ENCODE assay signal across 8 mouse cellular contexts in genomic region chr8:95678024-95678611, GRCm38 (mm10). TPM values are rescaled to one million over a fixed set of nuclear protein-coding genes. Genes with fewer than 3 reads are reported as not detected.
DNase-seq lines count a peak whose midpoint lies in the region; ATAC-seq lines count a peak whose summit lies in the region.

No protein-coding gene starts in this region.

- under 1% methylated on average over 38 of the region's 70 CpGs for WGBS in embryonic facial prominence, embryonic 14.5 days
- under 1% methylated on average over 64 of the region's 70 CpGs for WGBS in intestine, embryonic 14.5 days
- under 1% methylated on average over 58 of the region's 70 CpGs for WGBS in midbrain, embryonic 15.5 days

- no peaks in the 10 kb centered on the region for H3K36me3 ChIP-seq in embryonic facial prominence, embryonic 14.5 days (ENCODE audit: control insufficient read depth, insufficient read depth, low read length)
- no peaks in the 10 kb centered on the region for H3K36me3 ChIP-seq in intestine, embryonic 14.5 days (ENCODE audit: control insufficient read depth, insufficient read depth, low read length)
- no peaks in the 10 kb centered on the region for H3K36me3 ChIP-seq in midbrain, embryonic 15.5 days (replicated peaks)

- peak; percentile 47 for ATAC-seq in embryonic facial prominence, embryonic 14.5 days (ENCODE audit: low read depth)
- ATAC-seq in intestine, embryonic 14.5 days (replicated peaks; ENCODE audit: low FRiP score, low TSS enrichment, low read depth) = 0 out of 2 replicates have a peak, but pooled peaks have one; percentile 32
- ATAC-seq in midbrain, embryonic 15.5 days (replicated peaks) = peak; percentile 59

- H3K4me1 ChIP-seq in embryonic facial prominence, embryonic 14.5 days (ENCODE audit: control insufficient read depth, insufficient read depth, low read length) = no peaks in the 10 kb centered on the region
- no peaks in the 10 kb centered on the region for H3K4me1 ChIP-seq in intestine, embryonic 14.5 days (replicated peaks; ENCODE audit: control insufficient read depth, insufficient read depth, low read length)
- peaks cover 25% of the 10 kb centered on the region for H3K4me1 ChIP-seq in midbrain, embryonic 15.5 days

- H3K4me3 ChIP-seq in embryonic facial prominence, embryonic 14.5 days (ENCODE audit: low read depth, low read length) = peak overlapping the region; percentile 57
- H3K4me3 ChIP-seq in intestine, embryonic 14.5 days (ENCODE audit: low read depth, low read length) = peak overlapping the region; percentile 46
- H3K4me3 ChIP-seq in midbrain, embryonic 15.5 days = peak overlapping the region; percentile 70

- DNase-seq in layer of hippocampus, adult 9-11 months = peak; percentile 49
- DNase-seq in layer of hippocampus, adult 9-10 months (ENCODE audit: low spot score) = no peak
- DNase-seq in adrenal gland, postnatal 10 days = peak; percentile 32
- no peak for DNase-seq in embryonic facial prominence, embryonic 14.5 days (ENCODE audit: low spot score)
- DNase-seq in intestine, embryonic 14.5 days (ENCODE audit: low spot score) = peak; percentile 72
- peak; percentile 28 for DNase-seq in thymus, postnatal 0 days (ENCODE audit: low spot score)
- no peak for DNase-seq in urinary bladder, postnatal 25 days (ENCODE audit: low spot score)

- H3K27me3 ChIP-seq in embryonic facial prominence, embryonic 14.5 days (replicated peaks; ENCODE audit: control insufficient read depth, insufficient read depth, low read length) = peaks cover 61% of the 10 kb centered on the region
- H3K27me3 ChIP-seq in intestine, embryonic 14.5 days (replicated peaks; ENCODE audit: control insufficient read depth, insufficient read depth, low read length) = peaks cover 66% of the 10 kb centered on the region
- 0 out of 2 replicates have a peak, but pooled peaks cover 6% of the 10 kb centered on the region for H3K27me3 ChIP-seq in midbrain, embryonic 15.5 days (replicated peaks)

- no peak overlapping the region for H3K27ac ChIP-seq in embryonic facial prominence, embryonic 14.5 days (replicated peaks; ENCODE audit: low read depth, low read length)
- no peak overlapping the region for H3K27ac ChIP-seq in intestine, embryonic 14.5 days (ENCODE audit: low read depth)
- peak overlapping the region; percentile 63 for H3K27ac ChIP-seq in midbrain, embryonic 15.5 days

- H3K9me3 ChIP-seq in embryonic facial prominence, embryonic 14.5 days (ENCODE audit: control insufficient read depth, low read length) = no peaks in the 10 kb centered on the region
- no peaks in the 10 kb centered on the region for H3K9me3 ChIP-seq in intestine, embryonic 14.5 days (ENCODE audit: control insufficient read depth, low read length)
- H3K9me3 ChIP-seq in midbrain, embryonic 15.5 days = no peaks in the 10 kb centered on the region

- H3K4me2 ChIP-seq in embryonic facial prominence, embryonic 14.5 days (ENCODE audit: low read depth, low read length) = peak overlapping the region; percentile 95
- H3K4me2 ChIP-seq in intestine, embryonic 14.5 days (ENCODE audit: low read length) = peak overlapping the region; percentile 99
- H3K4me2 ChIP-seq in midbrain, embryonic 15.5 days = peak overlapping the region; percentile 73

- peak overlapping the region; percentile 57 for H3K9ac ChIP-seq in embryonic facial prominence, embryonic 14.5 days (ENCODE audit: low read depth, low read length)
- peak overlapping the region; percentile 29 for H3K9ac ChIP-seq in intestine, embryonic 14.5 days (ENCODE audit: low read length)
- peak overlapping the region; percentile 69 for H3K9ac ChIP-seq in midbrain, embryonic 15.5 days

RNA-seq across cellular contexts. Expression of gene Ndrg4, which starts 1.3 kb away (rescaled TPM):
- total RNA-seq in adrenal gland, postnatal 10 days (2021) = 10 to 100 TPM; 23.4 to 46.3 TPM
- polyA plus RNA-seq in embryonic facial prominence, embryonic 14.5 days (2014; fragmentation: Nextera tagmentation; extraction: Ambion mirVana) = 44.7 and 53.4 TPM in 2 replicates
- 21.3 and 22.1 TPM in 2 replicates for polyA plus RNA-seq in intestine, embryonic 14.5 days (2014; fragmentation: Nextera tagmentation; extraction: Ambion mirVana)
- 379 and 386 TPM in 2 replicates for polyA plus RNA-seq in midbrain, embryonic 15.5 days (2015; fragmentation: Nextera tagmentation; extraction: Ambion mirVana)
- polyA plus RNA-seq in thymus, postnatal 0 days (2015; fragmentation: Nextera tagmentation; extraction: Ambion mirVana) = 3.2 and 4.1 TPM in 2 replicates

RNA-seq across cellular contexts. Expression of gene Setd6, which starts 37.6 kb away (rescaled TPM):
- 10 to 100 TPM; 19.1 to 23.2 TPM for total RNA-seq in adrenal gland, postnatal 10 days (2021)
- 16.7 and 16.8 TPM in 2 replicates for polyA plus RNA-seq in embryonic facial prominence, embryonic 14.5 days (2014; fragmentation: Nextera tagmentation; extraction: Ambion mirVana)
- polyA plus RNA-seq in intestine, embryonic 14.5 days (2014; fragmentation: Nextera tagmentation; extraction: Ambion mirVana) = 21.5 and 22.8 TPM in 2 replicates
- 30.7 and 31.9 TPM in 2 replicates for polyA plus RNA-seq in midbrain, embryonic 15.5 days (2015; fragmentation: Nextera tagmentation; extraction: Ambion mirVana)
- 19.7 and 20.4 TPM in 2 replicates for polyA plus RNA-seq in thymus, postnatal 0 days (2015; fragmentation: Nextera tagmentation; extraction: Ambion mirVana)

RNA-seq across cellular contexts. Expression of gene Gins3, which starts 44.9 kb away (rescaled TPM):
- total RNA-seq in adrenal gland, postnatal 10 days (2021) = 1 to 10 TPM; 3.8 to 5.1 TPM
- 14.3 and 16.4 TPM in 2 replicates for polyA plus RNA-seq in embryonic facial prominence, embryonic 14.5 days (2014; fragmentation: Nextera tagmentation; extraction: Ambion mirVana)
- 18.6 and 21.1 TPM in 2 replicates for polyA plus RNA-seq in intestine, embryonic 14.5 days (2014; fragmentation: Nextera tagmentation; extraction: Ambion mirVana)
- polyA plus RNA-seq in midbrain, embryonic 15.5 days (2015; fragmentation: Nextera tagmentation; extraction: Ambion mirVana) = 6.6 and 7.5 TPM in 2 replicates
- polyA plus RNA-seq in thymus, postnatal 0 days (2015; fragmentation: Nextera tagmentation; extraction: Ambion mirVana) = 19.5 and 21.7 TPM in 2 replicates

Comparison
In these comparisons a context has a peak if more than half of its experiments do, and no peak if none do; other contexts are left out.
1. DNase-seq: peak in layer of hippocampus, adult 9-11 months (single experiment), adrenal gland, postnatal 10 days (single experiment), intestine, embryonic 14.5 days (single experiment) and thymus, postnatal 0 days (single experiment); none in layer of hippocampus, adult 9-10 months (single experiment), embryonic facial prominence, embryonic 14.5 days (single experiment) and urinary bladder, postnatal 25 days (single experiment).
2. Peak in every context shown above with its lines, with median percentiles within 50 percentile points of each other: ATAC-seq, H3K4me2 ChIP-seq, H3K4me3 ChIP-seq and H3K9ac ChIP-seq.